Mouse (Mus musculus) spleen, adult 18-20 months (tissue): ENCODE measurements around the gene D5Ertd579e.
"Not testable (repeated sequence)": the region's sequence is repeated elsewhere in the genome, so short reads cannot be mapped to it uniquely, and the experiment has no call there.

Experiments
- DNase-seq, 2 experiments: peaks; one replicate each; pipeline ENCODE4 v3.0.0; 2022; ENCODE audit warnings: mixed read lengths in 2 of 2

The D5Ertd579e gene

GRCm38 (mm10) chr5:36679918-36680598 lies 15.8 kb downstream of the D5Ertd579e start:
- no peak for DNase-seq

DNA sequence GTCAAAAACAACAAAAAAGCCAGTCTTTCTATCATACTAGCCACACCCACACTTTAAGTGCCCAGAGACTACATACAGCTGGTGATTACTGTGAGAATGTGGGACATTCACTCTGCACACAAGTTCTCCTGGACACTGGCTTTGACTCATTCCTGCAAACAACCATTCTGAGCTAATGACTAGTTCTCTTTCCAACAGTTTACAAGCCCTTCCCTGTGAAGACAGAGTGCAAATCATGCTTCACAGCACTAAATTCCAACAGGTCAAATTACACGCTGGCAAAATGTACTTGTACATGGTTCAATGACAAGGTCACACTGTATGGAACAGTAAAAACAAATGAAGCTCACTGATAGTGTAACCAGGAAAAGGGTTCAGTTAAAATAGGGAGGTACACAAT lies 17.0 kb downstream of the D5Ertd579e start:
- no peak for DNase-seq

DNA sequence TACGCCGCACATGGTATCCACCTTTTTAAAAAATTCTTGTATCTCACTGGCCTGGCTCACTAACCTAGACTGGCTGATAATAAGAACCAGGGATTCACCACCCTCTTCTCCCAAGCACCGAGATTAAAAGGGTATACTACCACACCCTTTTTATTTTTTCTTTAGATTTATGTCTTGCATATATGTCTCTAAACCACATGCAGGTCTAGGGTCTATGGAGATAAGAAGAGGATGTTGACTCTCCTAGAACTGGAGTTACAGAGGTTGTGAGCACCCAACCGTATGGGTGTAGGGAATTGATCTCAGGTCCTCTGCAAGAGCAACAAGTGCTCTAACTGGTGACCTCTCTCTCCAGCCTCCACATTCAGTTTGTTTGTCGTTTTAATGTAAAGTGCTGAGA lies 17.9 kb downstream of the D5Ertd579e start:
- DNase-seq, result no peak

GRCm38 (mm10) chr5:36675466-36675865 lies 20.4 kb downstream of the D5Ertd579e start:
- no peak for DNase-seq

DNA sequence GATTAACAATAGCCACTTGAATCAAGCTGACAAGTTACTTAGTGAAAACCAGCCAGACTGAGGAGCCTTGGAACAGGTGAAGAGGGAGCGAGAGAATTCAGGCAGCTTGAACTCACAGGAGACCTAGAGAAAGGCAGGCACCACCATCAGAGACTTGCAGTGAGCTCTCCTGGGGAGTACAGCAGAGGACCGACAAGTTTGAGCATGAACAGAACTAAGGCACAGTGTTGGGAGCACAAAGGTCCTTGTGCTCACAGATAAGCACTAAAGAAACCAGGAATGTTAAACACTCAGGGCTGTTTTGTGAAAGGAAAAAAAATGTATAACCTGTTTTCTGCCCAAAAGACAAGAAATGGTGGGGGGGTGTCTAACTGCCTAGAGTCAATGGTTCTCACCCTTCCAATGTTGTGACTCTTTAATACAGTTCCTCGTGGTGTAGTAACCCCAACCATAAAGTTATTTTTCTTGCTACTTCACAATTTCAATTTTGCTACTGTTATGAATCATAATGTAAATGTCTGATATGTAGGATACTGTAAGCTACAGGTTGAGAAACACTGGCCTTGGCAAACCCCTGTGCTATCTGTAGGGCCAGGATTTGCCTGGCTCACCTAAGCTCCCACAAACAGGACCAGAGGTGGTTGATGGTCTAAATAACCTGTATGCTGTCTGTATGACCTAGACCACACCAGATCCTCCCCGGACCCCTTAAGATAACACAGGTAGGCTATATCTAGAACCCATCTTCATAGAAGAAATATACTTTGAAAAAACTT lies 21.0 kb downstream of the D5Ertd579e start:
- no peak for DNase-seq

DNA sequence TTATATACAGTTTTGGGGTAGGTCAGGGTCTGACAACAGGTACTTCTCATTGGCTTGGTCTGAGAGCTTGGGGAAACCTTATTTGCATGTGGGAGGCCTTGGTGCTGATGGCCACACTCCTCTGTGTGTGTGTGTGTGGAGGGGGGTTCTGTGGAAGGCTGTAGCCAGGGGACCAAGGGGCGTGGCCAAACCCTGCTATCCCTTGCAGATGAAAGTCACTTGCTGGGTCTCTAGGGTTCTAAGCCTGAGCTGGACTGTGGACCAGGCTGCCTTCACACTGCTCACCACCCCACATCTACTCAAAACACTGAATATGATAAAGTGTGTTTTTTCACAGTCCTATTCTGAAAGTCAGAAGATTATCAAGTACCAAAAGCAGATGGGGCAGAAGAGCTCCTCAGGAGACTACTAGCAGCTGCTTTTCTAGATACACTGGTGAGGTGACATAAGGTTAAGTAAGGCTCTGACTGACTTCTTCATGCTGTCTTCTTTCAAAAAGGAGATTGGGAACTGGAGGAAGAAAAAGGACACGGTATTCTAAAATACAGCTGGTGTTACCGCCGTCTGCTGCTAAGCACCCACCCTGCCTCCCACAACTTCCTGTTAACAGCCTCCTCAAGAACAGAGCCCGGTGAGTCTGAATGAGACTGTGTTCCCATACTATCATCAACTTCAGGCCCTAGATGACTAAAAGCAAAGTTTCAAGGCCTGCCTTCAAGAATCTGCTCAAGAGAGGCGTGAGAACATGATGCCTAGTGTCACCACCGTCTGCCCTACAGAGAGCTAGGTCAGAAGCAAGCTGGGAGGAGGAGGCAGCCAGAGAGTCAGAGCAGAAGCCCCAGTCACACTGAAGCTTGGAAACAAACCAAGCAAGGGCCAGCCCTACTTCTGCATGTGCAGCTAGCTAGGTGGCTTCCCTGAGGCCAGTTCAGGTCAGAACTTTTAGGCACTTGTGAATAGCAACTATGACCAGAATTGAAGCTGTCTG lies 26.5 kb downstream of the D5Ertd579e start:
- DNase-seq, result peak in 1 of 2 experiments; percentile 36

- peak; percentile 17 to 38 for DNase-seq
Observed at GRCm38 (mm10) chr5:36668572-36668971, 27.3 kb downstream of the D5Ertd579e start.

- DNase-seq, result not testable (repeated sequence)
Observed at GRCm38 (mm10) chr5:36667986-36668385, 27.8 kb downstream of the D5Ertd579e start.

DNA sequence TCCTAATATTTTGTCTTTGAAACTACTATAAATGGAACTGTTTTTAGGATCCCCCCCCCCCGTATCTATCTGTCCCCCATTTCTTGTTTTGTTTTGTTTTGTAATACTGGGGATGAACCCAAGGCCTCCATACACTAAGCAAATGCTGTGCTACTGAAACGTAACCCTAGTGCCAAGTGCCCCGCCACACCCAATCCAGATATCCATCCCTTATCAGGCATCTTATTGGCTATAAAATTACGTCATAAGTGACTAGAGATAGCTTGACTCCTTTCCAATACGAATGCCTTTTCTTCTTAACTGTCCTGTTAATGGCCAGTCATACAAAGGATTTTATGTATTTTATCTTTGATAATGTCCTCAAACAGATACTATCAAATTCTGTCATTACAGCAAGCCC lies 28.7 kb downstream of the D5Ertd579e start:
- no peak for DNase-seq

GRCm38 (mm10) chr5:36666699-36667098 lies 29.1 kb downstream of the D5Ertd579e start:
- not testable (repeated sequence) for DNase-seq

- DNase-seq, result no peak
Observed at GRCm38 (mm10) chr5:36663329-36663728, 32.5 kb downstream of the D5Ertd579e start.

GRCm38 (mm10) chr5:36660977-36661760 lies 34.7 kb downstream of the D5Ertd579e start:
- DNase-seq, result not testable (repeated sequence)

DNA sequence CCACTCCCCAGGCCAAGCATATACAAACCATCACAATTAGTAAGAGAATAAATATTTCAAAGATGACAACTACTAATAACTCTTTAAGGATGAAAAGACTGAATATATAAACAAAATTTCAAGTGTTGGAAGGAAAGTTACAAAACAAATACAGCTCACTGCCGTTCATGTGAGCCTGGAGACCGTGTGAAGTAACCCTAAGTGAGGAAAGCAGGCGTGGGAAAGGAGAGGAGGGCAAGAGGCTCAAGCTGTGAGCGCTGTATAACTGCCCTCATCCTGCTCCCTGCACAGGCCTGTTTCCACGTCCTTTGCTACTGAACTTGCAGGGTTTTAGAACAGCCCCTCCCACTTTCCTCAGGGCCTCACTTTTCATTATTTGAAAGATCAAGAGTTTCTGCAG lies 70.2 kb downstream of the D5Ertd579e start:
- DNase-seq, result no peak

GRCm38 (mm10) chr5:36623670-36624069 lies 72.2 kb downstream of the D5Ertd579e start:
- no peak for DNase-seq

GRCm38 (mm10) chr5:36621058-36621449 lies 74.8 kb downstream of the D5Ertd579e start:
- DNase-seq, result no peak

DNA sequence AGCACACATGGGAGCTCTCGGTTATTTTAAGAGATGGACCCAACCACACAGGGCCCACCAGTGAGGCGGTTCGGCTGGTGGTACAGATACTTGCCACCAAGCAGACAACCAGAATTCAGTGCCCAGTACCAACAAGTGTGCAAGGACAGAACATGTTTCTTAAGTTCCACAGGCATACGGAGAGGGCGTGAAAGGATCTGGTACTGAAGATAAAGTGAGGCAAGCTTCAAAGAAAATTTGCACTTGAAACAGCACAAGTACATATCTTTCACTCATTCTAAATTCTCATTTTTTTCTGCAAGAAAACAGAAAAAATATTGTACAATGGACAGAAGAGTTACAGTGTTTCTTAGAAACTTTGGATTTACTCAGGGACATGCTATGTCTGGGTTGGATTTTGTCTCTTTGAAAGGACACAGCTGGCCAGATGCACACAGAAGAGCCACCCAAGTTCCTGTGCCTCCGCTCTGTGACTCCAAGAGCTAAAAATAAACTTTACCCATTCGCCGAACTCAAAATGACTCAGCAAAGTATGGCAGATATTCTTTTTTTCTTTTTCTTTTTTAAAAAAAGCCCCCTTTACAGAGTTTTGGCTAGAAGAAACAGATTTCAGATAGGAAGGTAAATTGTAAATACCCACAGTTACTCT lies 75.3 kb downstream of the D5Ertd579e start:
- no peak for DNase-seq

- DNase-seq, result no peak
Observed at GRCm38 (mm10) chr5:36618890-36619289, 76.9 kb downstream of the D5Ertd579e start.

GRCm38 (mm10) chr5:36618356-36618755 lies 77.5 kb downstream of the D5Ertd579e start:
- DNase-seq, result no peak

GRCm38 (mm10) chr5:36614124-36614523 lies 81.7 kb downstream of the D5Ertd579e start:
- no peak for DNase-seq

DNA sequence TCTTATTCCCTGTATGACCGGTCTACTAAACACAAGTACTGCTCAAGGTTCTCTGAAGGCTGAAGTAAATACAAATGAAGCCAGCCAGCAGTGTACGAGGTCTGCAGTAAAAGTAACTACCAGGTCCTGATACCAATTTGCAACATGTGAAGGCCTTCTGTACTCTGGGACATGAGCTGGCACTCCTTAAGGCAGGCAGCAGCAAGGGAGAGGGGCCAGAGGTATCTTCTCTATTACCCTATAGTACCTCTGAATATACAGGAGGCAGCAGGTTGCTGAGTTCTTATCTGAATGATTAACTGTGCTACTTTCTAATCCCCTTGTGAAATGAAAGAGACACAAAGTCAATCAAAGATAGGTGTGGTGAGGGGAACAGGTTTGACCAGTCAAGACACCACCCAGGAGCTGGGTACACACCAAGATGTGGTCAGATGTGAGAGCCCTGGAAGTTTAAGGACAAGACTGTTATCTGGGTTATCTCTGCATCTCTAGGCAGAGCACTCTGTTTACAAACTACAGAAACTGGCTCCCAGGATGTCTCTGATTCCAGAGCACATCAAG lies 86.8 kb downstream of the D5Ertd579e start:
- no peak for DNase-seq

DNA sequence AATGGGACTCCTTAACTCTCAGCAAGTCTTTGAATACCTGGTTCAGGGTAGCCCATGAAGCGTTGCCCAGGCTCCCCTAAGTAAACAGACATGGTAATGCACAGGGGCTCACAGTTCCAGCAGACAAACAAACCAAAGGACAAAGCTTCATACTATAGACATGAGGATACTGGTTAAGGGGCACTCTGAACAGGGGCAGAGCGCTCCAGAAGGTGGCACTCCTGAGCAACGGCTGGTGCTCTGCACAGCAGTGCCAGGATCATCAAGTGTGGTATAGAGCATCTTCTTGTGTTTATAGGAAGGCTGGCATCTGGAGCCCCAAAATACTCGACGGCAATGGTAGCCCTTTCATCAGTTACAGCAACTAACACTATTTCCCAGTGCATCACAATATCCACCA lies 92.8 kb downstream of the D5Ertd579e start:
- DNase-seq, result peak; percentile 17 to 64
